In the genomic region with DNA sequence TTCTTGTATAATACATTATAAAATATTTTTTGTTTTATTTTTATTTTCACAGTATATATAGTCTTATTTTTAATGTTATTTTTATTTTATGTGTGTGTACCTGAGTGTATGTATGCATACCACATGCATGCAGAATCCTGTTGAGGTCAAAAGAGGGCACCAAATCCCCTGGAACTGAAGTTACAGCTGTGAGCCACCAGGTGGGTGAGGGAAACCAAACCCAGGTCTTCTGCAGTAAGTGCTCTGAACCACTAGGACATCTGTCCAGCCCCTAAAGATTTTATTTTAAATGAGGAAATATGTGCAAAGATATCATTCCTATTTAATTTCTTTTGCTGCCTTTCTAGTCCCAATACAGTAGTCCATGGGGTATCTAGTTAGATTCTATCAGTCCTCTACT, we compare ENCODE assay signal across 21 mouse cellular contexts. TPM values are rescaled to one million over a fixed set of nuclear protein-coding genes. Genes with fewer than 3 reads are reported as not detected.
DNase-seq lines count a peak whose midpoint lies in the region; ATAC-seq and TF ChIP-seq lines count a peak whose summit lies in the region.
"Had no signal": no experiment of that assay in that cellular context is flagged by ENCODE, and none has a peak within 500 bp of the region (broad histone marks: within the 10 kb centered on the region; RNA-seq: fewer than 3 reads in every experiment).

No protein-coding gene starts in this region.

- no peak overlapping the region for H3K27ac ChIP-seq in liver, postnatal 0 days (ENCODE audit: low read depth)
- no peak overlapping the region for H3K27ac ChIP-seq in liver, embryonic 12.5 days
- H3K27ac ChIP-seq: embryonic facial prominence, embryonic 10.5 days; neural tube, embryonic 15.5 days; stomach, embryonic 15.5 days had no signal

- no peaks in the 10 kb centered on the region for H3K9me3 ChIP-seq in liver, postnatal 0 days (ENCODE audit: low read length)
- H3K9me3 ChIP-seq in liver, embryonic 12.5 days (replicated peaks): no peaks in the 10 kb centered on the region
- H3K9me3 ChIP-seq: embryonic facial prominence, embryonic 10.5 days; neural tube, embryonic 15.5 days; stomach, embryonic 15.5 days had no signal

- DNase-seq in CD4-positive, CD25-positive, alpha-beta regulatory T cell, adult 2 months (ENCODE audit: low read depth, low spot score): peak; percentile 5
- DNase-seq in liver, postnatal 0 days: no peak
- peak; percentile 70 for DNase-seq in ZHBTc4 (ENCODE audit: low read depth, low spot score)
- peak; percentile 3 for DNase-seq in splenic B cell, adult 2 months (ENCODE audit: low read depth, low spot score)
- DNase-seq in urinary bladder, postnatal 36 days (ENCODE audit: low spot score in 2 of 2): no peak
- DNase-seq: adrenal gland, adult 2 months; cerebellum, postnatal 10 days; gastrocnemius, postnatal 10 days; kidney, postnatal 10 days; layer of hippocampus, adult 9-11 months; lung, postnatal 10 days; retina, postnatal 1 day had no signal

- no peak overlapping the region for H3K4me2 ChIP-seq in liver, postnatal 0 days (ENCODE audit: low read depth, low read length)
- H3K4me2 ChIP-seq in liver, embryonic 12.5 days: no peak overlapping the region
- H3K4me2 ChIP-seq: heart, embryonic 11.5 days; neural tube, embryonic 15.5 days; stomach, embryonic 15.5 days had no signal

- peaks cover 2% of the 10 kb centered on the region; the same call in 1 of the 2 replicates for H3K36me3 ChIP-seq in liver, postnatal 0 days (replicated peaks; ENCODE audit: insufficient read depth, low read length)
- H3K36me3 ChIP-seq in liver, embryonic 12.5 days: no peaks in the 10 kb centered on the region
- H3K36me3 ChIP-seq in splenic B cell, adult 2 months (ENCODE audit: control insufficient read depth, insufficient read depth, low read length, poor library complexity, severe bottlenecking): no peaks in the 10 kb centered on the region
- H3K36me3 ChIP-seq: stomach, embryonic 15.5 days had no signal

- H3K4me3 ChIP-seq in liver, postnatal 0 days (ENCODE audit: low read depth, low read length): no peak overlapping the region
- no peak overlapping the region for H3K4me3 ChIP-seq in liver, embryonic 12.5 days
- H3K4me3 ChIP-seq: embryonic facial prominence, embryonic 10.5 days; erythroblast, embryonic 14.5 days; neural tube, embryonic 15.5 days; stomach, embryonic 15.5 days had no signal

- H3K9ac ChIP-seq in liver, postnatal 0 days (replicated peaks): no peak overlapping the region
- H3K9ac ChIP-seq in liver, embryonic 12.5 days: no peak overlapping the region
- H3K9ac ChIP-seq: neural tube, embryonic 15.5 days; stomach, embryonic 15.5 days had no signal

- no peaks in the 10 kb centered on the region for H3K4me1 ChIP-seq in liver, postnatal 0 days (ENCODE audit: insufficient read depth)
- H3K4me1 ChIP-seq in liver, embryonic 12.5 days: no peaks in the 10 kb centered on the region
- H3K4me1 ChIP-seq: embryonic facial prominence, embryonic 10.5 days; neural tube, embryonic 15.5 days; stomach, embryonic 15.5 days had no signal

- no peak for ATAC-seq in CD4-positive, CD25-positive, alpha-beta regulatory T cell, adult 4 months
- no peak for ATAC-seq in liver, postnatal 0 days
- no peak for ATAC-seq in liver, embryonic 12.5 days
- no peak for ATAC-seq in cerebellum, adult (ENCODE audit: insufficient number of reproducible peaks, low FRiP score, low TSS enrichment)
- ATAC-seq: forebrain, embryonic 16.5 days had no signal

- TF ChIP-seq EP300 in liver, postnatal 0 days (IDR thresholded peaks at IDR 0.05; ENCODE audit: low read depth): no peak

- H3K27me3 ChIP-seq in liver, postnatal 0 days (ENCODE audit: insufficient read depth, low read length): no peaks in the 10 kb centered on the region
- no peaks in the 10 kb centered on the region for H3K27me3 ChIP-seq in liver, embryonic 12.5 days (replicated peaks)
- no peaks in the 10 kb centered on the region for H3K27me3 ChIP-seq in splenic B cell, adult 2 months (ENCODE audit: control insufficient read depth, insufficient read depth, low read length, poor library complexity, severe bottlenecking)
- H3K27me3 ChIP-seq: neural tube, embryonic 15.5 days; stomach, embryonic 15.5 days had no signal

- peak; percentile 25; the same call in 1 of the 2 replicates for TF ChIP-seq CTCF in liver, postnatal 0 days (IDR thresholded peaks at IDR 0.05; ENCODE audit: low read depth)

RNA-seq across cellular contexts. Expression of gene Trpc1, which starts 41.2 kb away (rescaled TPM):
- polyA plus RNA-seq in CD4-positive, CD25-positive, alpha-beta regulatory T cell, adult 4 months (2017; shearing (Covaris generic)): under 1 TPM; 0.36 to 0.76 TPM
- polyA plus RNA-seq in liver, postnatal 0 days (2015; fragmentation: Nextera tagmentation; extraction: Ambion mirVana): 0.95 and 1.2 TPM in 2 replicates
- polyA plus RNA-seq in liver, embryonic 12.5 days (2016; fragmentation: Nextera tagmentation; extraction: Ambion mirVana): 0.78 and 0.86 TPM in 2 replicates
- polyA plus RNA-seq: erythroblast, embryonic 14.5 days had no signal

Comparison
In these comparisons a context has a peak if more than half of its experiments do, and no peak if none do; other contexts are left out.
1. DNase-seq: peak in CD4-positive, CD25-positive, alpha-beta regulatory T cell, adult 2 months (single experiment), ZHBTc4 (single experiment) and splenic B cell, adult 2 months (single experiment); none in liver, postnatal 0 days (single experiment) and urinary bladder, postnatal 36 days (0 of 2).